In genomic region chr9:86695818-86696261, GRCm38 (mm10) we compare ENCODE assay signal across 8 mouse cellular contexts. TPM values are rescaled to one million over a fixed set of nuclear protein-coding genes. Genes with fewer than 3 reads are reported as not detected.
DNase-seq lines count a peak whose midpoint lies in the region; ATAC-seq lines count a peak whose summit lies in the region.

Gene Me1, minus strand, starts transcription at chr9:86695953.

- H3K36me3 ChIP-seq in limb, embryonic 11.5 days (ENCODE audit: control insufficient read depth, insufficient read depth, low read length): no peaks in the 10 kb centered on the region
- no peaks in the 10 kb centered on the region for H3K36me3 ChIP-seq in midbrain, embryonic 12.5 days

- H3K4me3 ChIP-seq in limb, embryonic 11.5 days (ENCODE audit: low read depth, low read length): peak within 1 kb of the TSS; percentile 68
- H3K4me3 ChIP-seq in midbrain, embryonic 12.5 days: peak within 1 kb of the TSS; percentile 82

- peak; percentile 29 to 71 for DNase-seq in urinary bladder, adult 18-20 months (ENCODE audit: low spot score in 2 of 2)
- DNase-seq in urinary bladder, postnatal 25 days (ENCODE audit: low spot score): no peak
- DNase-seq in cerebellum, adult 9-11 months: peak; percentile 19
- DNase-seq in gastrocnemius, postnatal 36 days: peak; percentile 7 to 48
- DNase-seq in induced T-regulatory cell, adult 2 months (ENCODE audit: low read depth): peak; percentile 10
- DNase-seq in limb, embryonic 11.5 days (ENCODE audit: low spot score): peak; percentile 63
- DNase-seq in thymus, postnatal 36 days: peak; percentile 5 to 16

- H3K9ac ChIP-seq in limb, embryonic 11.5 days (ENCODE audit: low read length): peak within 1 kb of the TSS; percentile 82
- H3K9ac ChIP-seq in midbrain, embryonic 12.5 days (replicated peaks): peak within 1 kb of the TSS; percentile 76

- H3K27me3 ChIP-seq in limb, embryonic 11.5 days (ENCODE audit: control insufficient read depth, insufficient read depth, low read length): no peaks in the 10 kb centered on the region
- 0 out of 2 replicates have a peak, but pooled peaks cover 3% of the 10 kb centered on the region for H3K27me3 ChIP-seq in midbrain, embryonic 12.5 days

- no peaks in the 10 kb centered on the region for H3K9me3 ChIP-seq in limb, embryonic 11.5 days (ENCODE audit: control insufficient read depth, low read length)
- no peaks in the 10 kb centered on the region for H3K9me3 ChIP-seq in midbrain, embryonic 12.5 days

- peak within 1 kb of the TSS; percentile 78 for H3K4me2 ChIP-seq in limb, embryonic 11.5 days (ENCODE audit: low read depth, severe bottlenecking)
- H3K4me2 ChIP-seq in midbrain, embryonic 12.5 days (replicated peaks): peak within 1 kb of the TSS; percentile 94

- under 1% methylated on average over 43 of the region's 46 CpGs for WGBS in limb, embryonic 11.5 days
- under 1% methylated on average over 30 of the region's 46 CpGs for WGBS in midbrain, embryonic 12.5 days

- ATAC-seq in limb, embryonic 11.5 days (ENCODE audit: insufficient number of reproducible peaks, low FRiP score, low TSS enrichment, low read depth): peak; percentile 61
- ATAC-seq in midbrain, embryonic 12.5 days (ENCODE audit: low FRiP score, low read depth): peak; percentile 90

- intact Hi-C loops in gastrocnemius, postnatal 36 days (cut with DNase I): loop anchor here (5.0 kb wide), 2 partner anchors 39 to 51 kb away; no protein-coding TSS in a partner anchor

- no peak within 1 kb of the TSS for H3K27ac ChIP-seq in limb, embryonic 11.5 days (replicated peaks; ENCODE audit: low read depth, low read length)
- H3K27ac ChIP-seq in midbrain, embryonic 12.5 days (replicated peaks): 0 out of 2 replicates have a peak within 1 kb of the TSS, but pooled peaks have one; percentile 42

- no peaks in the 10 kb centered on the region for H3K4me1 ChIP-seq in limb, embryonic 11.5 days (ENCODE audit: control insufficient read depth, insufficient read depth, low read length)
- H3K4me1 ChIP-seq in midbrain, embryonic 12.5 days: 0 out of 2 replicates have a peak, but pooled peaks cover 3% of the 10 kb centered on the region

RNA-seq across cellular contexts. Expression of gene Me1, which starts in this region (rescaled TPM):
- 100 to 1,000 TPM; 139 to 175 TPM for total RNA-seq in gastrocnemius, postnatal 36 days (2021)
- 10.0 and 11.4 TPM in 2 replicates for polyA plus RNA-seq in limb, embryonic 11.5 days (2014; fragmentation: Nextera tagmentation; extraction: Ambion mirVana)
- polyA plus RNA-seq in midbrain, embryonic 12.5 days (2016; fragmentation: Nextera tagmentation; extraction: Ambion mirVana): 17.1 TPM in 2 replicates
